Mouse (Mus musculus): ENCODE results near the gene Hhat.

The Hhat gene

GRCm38 (mm10) chr1:192651981-192652605, 118.9 kb downstream of the Hhat start:
- peak; percentile 40 to 42 for DNase-seq (ENCODE audit: low spot score in 2 of 2)

GRCm38 (mm10) chr1:192650586-192650985, 120.4 kb downstream of the Hhat start:
- DNase-seq (ENCODE audit: low spot score in 2 of 2), result no peak

DNA sequence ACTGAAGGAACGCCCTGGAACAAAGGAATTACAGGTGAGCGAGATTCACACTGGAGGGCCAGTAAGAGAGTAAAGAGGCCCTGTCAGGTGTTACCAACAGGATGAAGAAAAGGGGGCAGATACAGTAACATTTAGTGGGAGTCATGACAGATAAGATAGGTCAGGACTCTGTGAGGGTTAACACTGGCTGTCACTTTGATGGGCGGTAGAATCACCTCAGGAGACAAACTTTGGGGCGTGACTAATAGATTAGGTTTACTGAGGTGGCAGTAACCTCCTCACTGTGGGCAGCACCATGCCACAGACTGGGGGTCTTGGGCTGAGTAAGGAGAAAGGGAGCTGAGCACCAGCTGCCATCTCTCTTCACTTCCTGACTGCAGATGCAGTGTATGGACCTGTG, 121.0 kb downstream of the Hhat start:
- DNase-seq (ENCODE audit: low spot score in 2 of 2), result no peak

DNA sequence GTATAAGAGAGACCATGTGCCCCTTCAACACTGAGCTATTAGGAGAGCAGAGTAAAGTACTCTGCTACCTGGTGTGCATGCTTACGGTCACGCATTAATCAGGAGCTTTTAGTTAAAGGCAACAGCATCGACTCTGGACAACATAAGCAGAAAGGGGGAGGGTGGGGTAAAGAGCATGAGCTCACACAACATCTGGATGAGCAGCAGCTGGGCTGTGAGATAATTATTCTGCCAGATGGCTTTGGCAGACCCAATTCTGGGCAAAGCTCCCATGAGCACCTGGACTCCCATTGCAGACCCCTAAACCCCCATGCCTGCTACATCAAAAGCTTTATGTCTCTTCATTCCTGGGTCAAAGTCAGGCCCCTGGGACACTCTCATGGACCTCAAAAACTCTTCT, 121.8 kb downstream of the Hhat start:
- no peak for DNase-seq (ENCODE audit: low spot score in 2 of 2)

GRCm38 (mm10) chr1:192647361-192647760, 123.7 kb downstream of the Hhat start:
- DNase-seq (ENCODE audit: low spot score in 2 of 2), result no peak

GRCm38 (mm10) chr1:192642126-192642525, 128.9 kb downstream of the Hhat start:
- DNase-seq (ENCODE audit: low spot score in 2 of 2), result no peak

- no peak for DNase-seq (ENCODE audit: low spot score in 2 of 2)
Measured at GRCm38 (mm10) chr1:192639175-192639574, 131.8 kb downstream of the Hhat start.

DNA sequence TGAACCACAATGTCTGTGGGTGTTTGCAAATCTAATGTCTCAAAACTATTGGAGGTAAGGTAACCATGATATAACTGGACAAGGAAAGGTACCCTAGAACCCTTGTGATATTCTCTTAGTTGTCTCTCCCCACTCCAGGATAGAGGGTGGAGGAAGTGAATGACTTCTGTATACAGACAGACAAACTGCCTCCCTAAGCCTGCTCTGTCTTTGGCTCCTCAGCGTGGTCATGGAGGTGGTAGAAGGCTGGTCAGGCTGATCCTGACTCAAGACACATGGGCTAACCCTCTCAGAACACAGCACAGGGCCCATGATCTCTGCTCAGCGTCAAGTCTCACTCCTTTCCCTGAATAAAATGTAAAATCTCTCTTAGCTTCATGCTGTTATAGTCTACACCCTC, 149.2 kb downstream of the Hhat start:
- no peak for DNase-seq (ENCODE audit: low spot score in 2 of 2)

DNA sequence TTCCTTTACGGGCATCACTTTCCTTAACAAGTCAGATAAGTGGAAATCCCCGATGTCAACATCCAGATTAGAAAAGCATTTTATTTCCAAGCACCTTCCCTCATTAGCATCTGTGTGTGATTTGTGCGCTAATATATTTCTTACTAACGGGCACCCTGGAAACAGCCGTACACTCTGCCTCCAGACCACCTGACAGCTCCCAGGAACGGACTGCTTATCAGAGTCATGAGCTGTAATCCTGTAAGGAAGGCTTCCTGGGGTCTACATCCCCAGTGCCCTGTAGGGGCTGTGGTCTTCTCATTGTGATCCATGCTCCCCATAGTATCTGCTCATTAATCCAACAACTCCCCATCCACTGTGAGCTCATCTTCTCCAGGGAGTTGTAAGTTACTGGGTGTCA, 157.8 kb downstream of the Hhat start:
- no peak for DNase-seq (ENCODE audit: low spot score in 2 of 2)

GRCm38 (mm10) chr1:192611996-192612739, 158.9 kb downstream of the Hhat start:
- DNase-seq (ENCODE audit: low spot score in 2 of 2), result no peak

DNA sequence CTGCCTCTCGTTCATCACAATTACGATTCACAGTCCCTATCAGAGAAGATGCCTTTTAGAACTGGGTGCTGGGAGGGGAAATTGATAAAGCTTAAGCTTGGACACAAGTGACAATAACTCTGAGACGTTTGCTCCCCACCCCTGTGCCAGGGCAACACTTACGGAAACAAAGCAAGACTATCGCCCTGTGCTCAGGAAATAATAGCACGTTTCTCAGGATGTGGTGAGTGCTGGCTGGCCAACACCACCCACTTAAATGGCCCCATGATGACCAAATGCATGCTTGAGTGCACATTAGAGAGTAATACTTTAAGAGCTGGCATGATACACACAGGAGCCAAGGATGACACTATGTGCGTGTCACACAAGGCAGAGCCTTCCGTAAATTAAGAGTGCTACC, 164.1 kb downstream of the Hhat start:
- DNase-seq (ENCODE audit: low spot score in 2 of 2), result no peak

DNA sequence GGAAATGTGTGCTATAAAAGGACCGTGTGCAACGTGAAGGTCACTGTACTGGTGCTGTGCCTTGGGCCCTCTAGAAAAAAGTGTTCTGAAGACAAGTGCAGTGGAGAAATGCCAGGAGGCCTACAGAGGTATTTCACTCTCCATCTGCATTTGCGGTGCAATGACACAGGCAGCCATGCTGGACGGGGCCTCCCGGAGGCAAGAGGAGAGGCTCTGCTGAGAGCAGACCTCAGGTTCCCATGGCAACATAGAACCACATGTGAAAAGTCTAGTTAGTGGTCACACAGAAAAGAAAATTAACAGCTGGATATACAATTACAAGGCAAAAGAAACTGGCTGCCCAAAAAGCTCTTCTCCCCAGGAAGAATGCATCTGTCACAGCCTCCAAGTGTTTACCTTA, 166.6 kb downstream of the Hhat start:
- no peak for DNase-seq (ENCODE audit: low spot score in 2 of 2)

DNA sequence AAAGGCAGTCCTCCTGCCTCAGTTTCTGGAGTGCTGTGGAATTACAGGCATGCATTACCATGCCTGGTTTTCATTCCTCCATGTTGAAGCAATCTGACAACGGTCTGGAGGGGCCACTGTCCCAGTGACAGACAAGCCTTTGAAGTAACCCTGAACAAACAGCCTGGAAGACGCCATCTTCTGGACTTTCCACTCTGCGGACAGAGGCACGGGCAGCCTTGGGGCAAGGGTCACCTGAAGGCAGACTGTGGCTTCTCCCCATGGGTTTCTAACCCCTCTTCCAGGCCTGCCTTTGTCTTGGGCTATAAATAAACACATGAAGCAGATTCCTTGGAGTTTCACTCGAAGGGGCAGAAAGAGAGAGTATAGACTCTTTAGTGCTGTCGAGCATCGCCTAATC, 167.5 kb downstream of the Hhat start:
- no peak for DNase-seq (ENCODE audit: low spot score in 2 of 2)

DNA sequence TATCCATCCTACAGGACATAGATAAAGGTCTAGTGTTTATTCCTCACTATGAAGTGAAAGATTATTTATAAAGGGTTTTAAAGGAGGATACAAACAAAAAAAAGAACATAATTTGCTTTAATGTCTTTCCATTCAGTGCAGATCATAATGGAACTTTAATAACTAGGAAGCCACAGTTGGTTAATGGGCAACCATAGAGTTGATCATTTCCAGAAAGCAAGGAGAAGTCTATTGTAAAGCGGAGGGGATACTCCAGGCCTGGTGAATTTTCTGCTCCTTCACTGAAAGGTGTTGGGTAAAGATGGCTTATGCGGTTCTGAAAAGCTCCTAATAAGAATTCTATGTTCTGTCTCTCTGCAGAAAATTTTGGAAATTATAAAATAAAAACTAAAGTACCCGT, 169.8 kb downstream of the Hhat start:
- no peak for DNase-seq (ENCODE audit: low spot score in 2 of 2)

GRCm38 (mm10) chr1:192599746-192600145, 171.3 kb downstream of the Hhat start:
- no peak for DNase-seq (ENCODE audit: low spot score in 2 of 2)

GRCm38 (mm10) chr1:192598380-192598779, 172.6 kb downstream of the Hhat start:
- DNase-seq (ENCODE audit: low spot score in 2 of 2), result peak; percentile 94

DNA sequence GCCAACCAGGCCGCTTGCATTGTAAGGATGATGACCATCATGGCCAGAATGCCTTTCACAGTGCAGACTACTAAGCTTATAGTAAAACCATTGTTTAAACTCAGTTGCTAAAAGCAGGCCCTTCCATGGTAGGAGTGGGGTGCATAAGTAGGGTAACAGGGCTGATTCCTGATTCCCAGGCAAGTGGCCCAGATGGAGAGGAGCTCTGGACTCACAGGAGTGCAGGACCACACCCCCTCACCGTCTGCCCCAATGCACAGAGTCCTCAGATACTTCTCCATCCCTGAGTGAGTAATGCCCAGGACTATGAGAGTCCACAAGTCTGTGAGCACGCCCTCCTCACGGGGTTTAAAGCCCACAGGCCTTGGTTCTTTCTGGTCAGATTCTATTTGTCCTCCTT, 175.6 kb downstream of the Hhat start:
- peak in 1 of 2 experiments; percentile 19 for DNase-seq (ENCODE audit: low spot score in 2 of 2)

DNA sequence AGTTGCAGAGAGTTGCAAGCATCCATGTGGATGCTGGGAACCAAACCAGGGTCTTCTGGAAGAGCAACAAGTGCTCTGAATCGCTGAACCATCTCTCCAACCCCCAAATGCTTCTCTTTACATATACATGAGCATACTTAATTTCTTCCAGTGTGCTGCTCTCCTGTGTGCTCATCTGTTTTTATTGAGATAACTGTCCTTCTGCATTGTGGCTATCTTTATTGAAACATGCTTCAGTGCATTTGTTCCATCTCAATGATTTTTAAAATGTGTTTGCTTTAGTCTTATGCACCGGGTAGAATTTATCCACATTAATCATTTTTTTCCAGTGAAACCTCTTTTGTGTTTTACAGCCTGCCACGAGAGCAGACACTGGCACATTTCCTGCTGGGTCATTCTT, 177.5 kb downstream of the Hhat start:
- no peak for DNase-seq (ENCODE audit: low spot score in 2 of 2)

DNA sequence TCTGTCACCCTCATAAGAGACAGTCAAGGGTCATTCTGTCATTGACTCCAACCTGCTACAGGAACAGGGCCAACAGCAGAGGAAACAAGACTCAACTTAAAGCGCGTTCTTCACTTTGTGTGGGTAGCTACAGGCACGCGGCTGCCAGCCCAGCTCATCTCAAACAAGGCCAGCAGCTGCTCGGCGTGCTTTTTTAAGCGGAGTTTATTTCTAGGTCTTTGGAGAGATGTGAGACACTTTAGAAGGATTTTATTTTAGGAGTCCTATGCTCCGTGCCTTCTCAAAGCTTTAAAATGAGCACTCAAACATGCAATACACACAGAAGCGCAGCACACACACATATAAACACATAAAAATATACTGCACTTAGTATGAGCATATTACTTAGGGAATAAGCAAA, 183.6 kb downstream of the Hhat start:
- peak; percentile 81 to 85 for DNase-seq (ENCODE audit: low spot score in 2 of 2)

DNA sequence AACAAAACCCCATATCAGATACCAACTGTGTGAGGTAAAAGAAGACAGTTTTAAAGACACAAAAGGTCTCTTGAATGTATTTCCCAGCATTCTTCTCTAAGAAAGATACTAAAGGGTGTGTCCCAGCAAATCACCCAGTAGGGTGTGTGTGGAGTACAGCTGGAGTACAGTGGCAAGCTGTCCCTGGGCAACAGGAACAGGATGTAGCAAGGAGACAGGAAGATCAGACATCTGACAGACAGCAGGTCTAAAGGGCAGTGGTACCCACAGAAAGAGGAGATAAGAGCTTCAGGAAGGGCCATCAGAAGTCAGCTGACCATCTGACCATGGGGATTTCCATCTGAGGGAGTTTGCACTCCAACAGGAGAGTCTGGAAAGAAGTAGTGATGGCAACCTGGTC, 185.7 kb downstream of the Hhat start:
- no peak for DNase-seq (ENCODE audit: low spot score in 2 of 2)

GRCm38 (mm10) chr1:192582921-192583320, 188.1 kb downstream of the Hhat start:
- no peak for DNase-seq (ENCODE audit: low spot score in 2 of 2)

GRCm38 (mm10) chr1:192564691-192565090, 206.3 kb downstream of the Hhat start:
- DNase-seq (ENCODE audit: low spot score in 2 of 2), result no peak

DNA sequence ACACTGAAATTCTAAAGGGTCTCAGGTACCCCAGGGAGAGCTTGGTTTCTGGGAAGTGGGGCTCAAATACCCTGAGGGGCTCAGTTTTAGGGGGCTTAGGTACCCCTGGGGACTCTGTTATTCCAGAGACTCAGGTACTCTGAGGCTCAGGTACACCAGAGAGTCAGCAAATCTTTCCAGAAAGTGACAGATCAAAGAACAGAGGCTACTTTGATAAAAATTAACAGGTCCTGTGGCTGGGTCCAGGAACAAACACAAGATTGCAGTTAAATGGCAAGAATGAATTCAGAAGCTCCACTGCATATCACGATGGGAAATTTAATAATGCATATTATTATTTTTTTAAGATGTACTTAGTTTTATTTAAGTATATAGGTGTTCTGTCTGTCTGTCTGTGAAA, 211.7 kb downstream of the Hhat start:
- no peak for DNase-seq (ENCODE audit: low spot score in 2 of 2)

Measured in right cerebral cortex, adult 2 months (tissue).